Mouse (Mus musculus) limb, embryonic 15.5 days (tissue): ENCODE measurements around the gene Ftl1-ps1. TPM values are rescaled to one million over a fixed set of nuclear protein-coding genes. Genes with fewer than 3 reads are reported as not detected.

Experiments
- ATAC-seq: fragments of 200-750 bp; cut with Nextera tagmentation; 2 replicates; pipeline ENCODE4 v1.8.0; 2017; ENCODE audit warnings: low read depth, moderate TSS enrichment; ENCODE audit not compliant: insufficient number of reproducible peaks, low FRiP score, low TSS enrichment
- H3K27ac ChIP-seq: fragments of 300-500 bp; sonication (generic); 2 replicates; pipeline ENCODE4 v1.5.1; 2015; ENCODE audit warnings: moderate library complexity, mild to moderate bottlenecking, inconsistent platforms
- H3K27me3 ChIP-seq: fragments of 300-500 bp; sonication (generic); 2 replicates; pipeline ENCODE4 v1.6.1; 2015; ENCODE audit warnings: inconsistent platforms
- H3K36me3 ChIP-seq: fragments of 300-500 bp; sonication (generic); 2 replicates; pipeline ENCODE4 v1.6.1; 2015; ENCODE audit warnings: inconsistent platforms
- H3K4me1 ChIP-seq: fragments of 300-500 bp; sonication (generic); 2 replicates; pipeline ENCODE4 v1.6.1; 2015; ENCODE audit warnings: inconsistent platforms
- H3K4me2 ChIP-seq: fragments of 300-500 bp; sonication (generic); 2 replicates; pipeline ENCODE4 v1.6.1; 2015; ENCODE audit warnings: mild to moderate bottlenecking, inconsistent platforms
- H3K4me3 ChIP-seq: fragments of 300-500 bp; sonication (generic); 2 replicates; pipeline ENCODE4 v1.5.1; 2015; ENCODE audit warnings: mild to moderate bottlenecking, inconsistent platforms
- H3K9ac ChIP-seq: fragments of 300-500 bp; sonication (generic); 2 replicates; pipeline ENCODE4 v1.6.1; 2015; ENCODE audit warnings: inconsistent platforms
- H3K9me3 ChIP-seq: fragments of 300-500 bp; sonication (generic); 2 replicates; pipeline ENCODE4 v1.6.1; 2016; ENCODE audit warnings: inconsistent platforms
- WGBS: fragments of 180-500 bp; shearing (Covaris S2); methylation state at CpG from one replicate; pipeline ENCODE4 v1.1.7; 2015; 5-methylcytosine and 5-hydroxymethylcytosine counted together
- microRNA counts: library from miRNA; unstranded; fragments of <30 nt; microRNA quantifications from one replicate; lab custom pipeline; 2016
- microRNA-seq: library from miRNA; unstranded; fragments of <30 nt; microRNA quantifications from one replicate; pipeline ENCODE4, GENCODE M21; 2016
- polyA plus RNA-seq: library from polyadenylated mRNA; unstranded; fragments of >200 nt; fragmentation: Nextera tagmentation; extraction: Ambion mirVana; gene quantifications from 2 replicates; pipeline ENCODE4 v1.2.1, GENCODE M21; 2015

Gene Ftl1-ps1
- polyA plus RNA-seq, 1 experiment from 2014 or later, result 71.0 TPM

DNA sequence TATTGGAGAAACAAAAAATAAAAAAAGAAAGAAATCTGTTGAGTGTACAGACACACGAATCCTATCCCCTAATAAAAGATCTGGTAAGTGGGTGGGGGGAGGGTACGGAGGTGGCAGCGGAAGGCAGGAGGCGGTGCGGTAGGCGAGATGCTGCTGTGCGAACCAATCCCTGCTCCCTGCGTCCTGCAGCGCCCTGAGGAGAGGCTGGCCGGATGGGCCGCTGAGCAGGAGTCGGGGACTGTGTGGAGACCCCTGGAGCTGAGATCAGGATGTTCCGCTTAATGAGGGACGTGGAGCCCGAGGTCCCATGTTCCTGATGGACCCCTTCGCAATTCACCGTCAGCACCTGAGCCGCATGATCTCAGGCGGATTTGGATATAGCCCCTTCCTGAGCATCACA lies 40.4 kb downstream of the Ftl1-ps1 start:
- Histone ChIP-seq H3K27ac (no peak overlapping the region), H3K36me3 (peaks cover 26% of the 10 kb centered on the region), H3K9ac (no peak overlapping the region), H3K4me2 (no peak overlapping the region), H3K27me3 (no peaks in the 10 kb centered on the region), H3K4me3 (no peak overlapping the region), H3K9me3 (peaks cover 20% of the 10 kb centered on the region), H3K4me1 (no peaks in the 10 kb centered on the region)
- ATAC-seq, result no peak
- 22% methylated on average over 19 of the region's 19 CpGs for WGBS

MicroRNAs encoded within 50 kb of the gene (microRNA counts, 519-probe panel; counts per million panel counts)
- not detected for microRNA mmu-miR-692 (lab: Ali Mortazavi, UCI)

Small RNA genes lying within 50 kb of the gene (microRNA-seq; reads per million reads assigned to microRNA genes)
- gene Mir692-3, result not detected

Other genes with a start within 250 kb of the Ftl1-ps1 start
- 79.0 and 82.2 TPM in 2 replicates for gene Exoc3, start 191.0 kb upstream of the Ftl1-ps1 start, polyA plus RNA-seq
- gene Ahrr, start 107.4 kb upstream of the Ftl1-ps1 start, polyA plus RNA-seq, result 3.9 and 4.0 TPM in 2 replicates
- 157 and 158 TPM in 2 replicates for gene Pdcd6, start 82.1 kb upstream of the Ftl1-ps1 start, polyA plus RNA-seq
- gene Sdha, start 49.4 kb upstream of the Ftl1-ps1 start, polyA plus RNA-seq, result 217 and 241 TPM in 2 replicates
- gene Ccdc127, start 49.4 kb upstream of the Ftl1-ps1 start, polyA plus RNA-seq, result 63.9 and 67.0 TPM in 2 replicates
- 0.10 TPM in 1 of 2 replicates, not detected in the other for gene Lrrc14b, start 35.7 kb upstream of the Ftl1-ps1 start, polyA plus RNA-seq
- gene Zfp72, start 8.9 kb upstream of the Ftl1-ps1 start, polyA plus RNA-seq, result 5.5 and 5.7 TPM in 2 replicates
- 20.1 and 21.5 TPM in 2 replicates for gene Zfp825, start 94.3 kb downstream of the Ftl1-ps1 start, polyA plus RNA-seq
- gene Erap1, start 239.9 kb downstream of the Ftl1-ps1 start, polyA plus RNA-seq, result 8.2 and 14.0 TPM in 2 replicates